Mouse (Mus musculus) limb, embryonic 14.5 days (tissue): ENCODE measurements around the gene Ntmt1. TPM values are rescaled to one million over a fixed set of nuclear protein-coding genes. Genes with fewer than 3 reads are reported as not detected.
A peak's percentile ranks its signal among the peaks of the same experiment; 100 is the strongest.

Source experiments
- ATAC-seq: fragments of 200-750 bp; cut with Nextera tagmentation; 2 replicates; pipeline ENCODE4 v1.8.0; 2017; ENCODE audit warnings: low read depth, moderate number of reproducible peaks, moderate TSS enrichment; ENCODE audit not compliant: low FRiP score
- DNase-seq: peaks from one replicate; pipeline ENCODE4 v3.0.0-alpha.2; 2015; ENCODE audit warnings: low spot score
- H3K27ac ChIP-seq: fragments of 300-500 bp; sonication (generic); replicated peaks from 2 replicates; pipeline ENCODE4 v1.5.1; 2014; ENCODE audit warnings: low read depth, mild to moderate bottlenecking, low read length, moderate library complexity, mixed read lengths
- H3K27me3 ChIP-seq: fragments of 300-500 bp; sonication (generic); 2 replicates; pipeline ENCODE4 v1.6.1; 2014; ENCODE audit warnings: low read length, mixed read lengths; ENCODE audit not compliant: control insufficient read depth, insufficient read depth
- H3K36me3 ChIP-seq: fragments of 300-500 bp; sonication (generic); 2 replicates; pipeline ENCODE4 v1.6.1; 2014; ENCODE audit warnings: mild to moderate bottlenecking, low read length, moderate library complexity, mixed read lengths; ENCODE audit not compliant: control insufficient read depth, insufficient read depth
- H3K4me1 ChIP-seq: fragments of 300-500 bp; sonication (generic); 2 replicates; pipeline ENCODE4 v1.6.1; 2014; ENCODE audit warnings: antibody characterized with exemption, low read length, mixed read lengths; ENCODE audit not compliant: control insufficient read depth, insufficient read depth
- H3K4me2 ChIP-seq: fragments of 300-500 bp; sonication (generic); replicated peaks from 2 replicates; pipeline ENCODE4 v1.6.1; 2014; ENCODE audit warnings: low read depth, mild to moderate bottlenecking, low read length, moderate library complexity; ENCODE audit not compliant: severe bottlenecking
- H3K4me3 ChIP-seq: fragments of 300-500 bp; sonication (generic); replicated peaks from 2 replicates; pipeline ENCODE4 v1.5.1; 2014; ENCODE audit warnings: low read length
- H3K9ac ChIP-seq: fragments of 300-500 bp; sonication (generic); 2 replicates; pipeline ENCODE4 v1.6.1; 2014; ENCODE audit warnings: mild to moderate bottlenecking, low read depth, low read length, moderate library complexity; ENCODE audit not compliant: severe bottlenecking
- H3K9me3 ChIP-seq: fragments of 300-500 bp; sonication (generic); 2 replicates; pipeline ENCODE4 v1.6.1; 2016; ENCODE audit warnings: low read length; ENCODE audit not compliant: control insufficient read depth
- POLR2A ChIP-seq: fragments of 200-500 bp; IDR thresholded peaks from 2 replicates; pipeline ENCODE4 v1.8.0; 2012; ENCODE audit warnings: inconsistent platforms, mild to moderate bottlenecking, moderate library complexity, borderline replicate concordance; ENCODE audit not compliant: insufficient read depth, insufficient read length; ENCODE audit errors: extremely low read depth
- WGBS: fragments of 180-500 bp; shearing (Covaris S2); extraction: QIAGEN DNeasy Blood & Tissue Kit; methylation state at CpG from one replicate; pipeline ENCODE4 v1.1.7; 2014; 5-methylcytosine and 5-hydroxymethylcytosine counted together
- polyA plus RNA-seq, 2 experiments: library from polyadenylated mRNA; depleted of rRNA in 1 of 2; stranded (reverse) in 1 of 2; unstranded in 1 of 2; fragments of >200 nt; fragmentation: Nextera tagmentation in 1 of 2; extraction: Ambion mirVana in 1 of 2; gene quantifications; 2 replicates each; pipeline versions ENCODE4 v1.2.1 to v1.2.3; 2012 to 2014

The Ntmt1 gene
- polyA plus RNA-seq, 2 experiments: 59.5 to 84.2 TPM

DNA sequence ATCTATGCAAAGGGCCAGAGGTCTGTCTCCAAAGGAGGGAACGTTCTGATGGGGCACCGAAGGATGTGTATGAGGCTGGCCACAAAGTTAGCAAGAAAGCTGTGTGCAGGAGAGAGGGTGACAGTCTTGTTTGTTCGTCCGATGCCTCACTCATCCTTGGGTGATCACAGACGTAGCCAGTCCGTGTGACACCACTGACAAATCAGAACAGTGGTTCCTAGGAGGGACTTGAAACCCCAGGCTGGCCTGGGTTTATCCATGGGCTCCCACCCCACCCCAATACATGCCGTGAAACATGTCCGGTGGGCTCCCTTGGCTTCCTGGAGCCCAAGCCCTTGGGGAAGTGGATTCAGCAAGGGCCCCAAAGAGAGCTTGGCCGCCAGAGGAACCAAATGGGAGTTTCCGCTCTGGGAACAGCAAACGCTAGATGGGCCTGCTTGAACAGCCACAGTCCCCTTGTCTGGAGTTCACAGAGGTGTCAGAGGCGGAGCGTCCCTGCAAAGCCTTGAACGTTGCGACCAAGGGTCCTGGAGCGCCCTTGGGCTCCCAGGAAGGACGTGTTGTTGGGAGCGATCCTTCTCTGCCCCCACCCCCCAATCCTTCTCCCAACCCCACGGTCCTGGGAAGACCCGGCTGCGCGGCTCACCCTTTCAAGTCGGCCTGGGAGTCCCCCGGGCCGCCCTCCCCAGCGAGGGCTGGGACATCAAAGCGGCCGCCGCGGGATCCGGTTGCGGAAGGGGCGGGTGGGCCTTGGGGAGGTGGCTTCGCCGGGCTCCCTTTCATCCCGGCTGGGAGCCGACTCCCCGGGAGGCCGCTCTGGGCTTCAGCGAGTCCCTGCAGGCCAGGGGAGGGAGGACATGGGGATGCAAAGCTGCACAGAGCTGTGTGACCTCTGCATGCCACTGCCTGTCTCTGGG is 23.3 kb upstream of the Ntmt1 start:
- no peaks in the 10 kb centered on the region for H3K27me3 ChIP-seq
- peaks cover 29% of the 10 kb centered on the region for H3K4me1 ChIP-seq
- no peaks in the 10 kb centered on the region for H3K36me3 ChIP-seq
- H3K9ac ChIP-seq: peak overlapping the region; percentile 45
- peak overlapping the region; percentile 54 for H3K4me2 ChIP-seq
- TF ChIP-seq POLR2A: no peak
- H3K9me3 ChIP-seq: no peaks in the 10 kb centered on the region
- DNase-seq (peak; percentile 59), ATAC-seq (peak; percentile 38)
- peak overlapping the region; percentile 24 for H3K4me3 ChIP-seq
- WGBS: 20% methylated on average over 25 of the region's 40 CpGs
- H3K27ac ChIP-seq: peak overlapping the region; percentile 41

DNA sequence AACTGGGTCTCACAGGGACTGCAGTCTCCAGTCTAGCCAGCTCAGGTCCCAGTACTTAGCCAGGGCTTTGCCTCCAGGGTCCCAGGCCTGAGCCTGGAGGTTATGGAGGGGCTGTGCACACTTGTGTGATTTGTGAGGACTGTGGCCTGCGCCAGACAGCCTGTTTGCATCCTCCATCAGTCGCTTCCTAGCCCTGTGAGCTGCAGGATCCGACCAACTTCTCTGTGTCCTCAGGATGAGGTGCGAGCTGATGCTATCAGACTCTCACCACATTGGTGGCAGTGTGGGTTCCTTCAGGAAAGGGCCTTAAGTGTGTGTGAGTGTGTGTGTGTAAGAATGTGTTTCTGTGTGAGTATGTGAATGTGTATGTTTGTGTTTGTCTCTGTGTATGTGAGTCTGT is 20.2 kb upstream of the Ntmt1 start:
- TF ChIP-seq POLR2A: no peak
- no peak overlapping the region for H3K27ac ChIP-seq
- H3K9me3 ChIP-seq: no peaks in the 10 kb centered on the region
- no peaks in the 10 kb centered on the region for H3K36me3 ChIP-seq
- peaks cover 27% of the 10 kb centered on the region for H3K4me1 ChIP-seq
- H3K4me2 ChIP-seq: no peak overlapping the region
- no peak for ATAC-seq
- H3K4me3 ChIP-seq: no peak overlapping the region
- DNase-seq: no peak
- WGBS: 51% methylated on average over 4 of the region's 4 CpGs
- H3K9ac ChIP-seq: no peak overlapping the region
- H3K27me3 ChIP-seq: no peaks in the 10 kb centered on the region

DNA sequence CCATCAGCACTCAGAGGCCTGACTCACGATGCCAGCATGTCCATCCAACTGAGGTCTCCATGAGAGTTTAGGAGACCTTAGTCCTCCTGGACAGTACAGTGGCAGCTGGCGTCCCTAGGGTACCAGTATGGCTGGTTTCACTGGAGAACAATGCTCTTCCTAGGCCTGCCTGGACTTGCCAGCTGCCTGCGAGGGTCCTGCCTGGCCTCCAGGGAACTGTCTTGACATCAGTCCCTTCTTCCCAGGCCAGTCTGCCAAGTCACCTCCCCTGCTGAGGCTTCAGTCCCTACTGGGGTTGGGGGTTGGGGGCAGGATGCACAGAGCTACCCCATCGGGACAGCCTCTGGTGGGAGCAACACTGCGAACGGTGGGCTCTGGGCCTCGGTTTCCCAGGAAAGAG is 15.6 kb upstream of the Ntmt1 start:
- H3K4me2 ChIP-seq: no peak overlapping the region

DNA sequence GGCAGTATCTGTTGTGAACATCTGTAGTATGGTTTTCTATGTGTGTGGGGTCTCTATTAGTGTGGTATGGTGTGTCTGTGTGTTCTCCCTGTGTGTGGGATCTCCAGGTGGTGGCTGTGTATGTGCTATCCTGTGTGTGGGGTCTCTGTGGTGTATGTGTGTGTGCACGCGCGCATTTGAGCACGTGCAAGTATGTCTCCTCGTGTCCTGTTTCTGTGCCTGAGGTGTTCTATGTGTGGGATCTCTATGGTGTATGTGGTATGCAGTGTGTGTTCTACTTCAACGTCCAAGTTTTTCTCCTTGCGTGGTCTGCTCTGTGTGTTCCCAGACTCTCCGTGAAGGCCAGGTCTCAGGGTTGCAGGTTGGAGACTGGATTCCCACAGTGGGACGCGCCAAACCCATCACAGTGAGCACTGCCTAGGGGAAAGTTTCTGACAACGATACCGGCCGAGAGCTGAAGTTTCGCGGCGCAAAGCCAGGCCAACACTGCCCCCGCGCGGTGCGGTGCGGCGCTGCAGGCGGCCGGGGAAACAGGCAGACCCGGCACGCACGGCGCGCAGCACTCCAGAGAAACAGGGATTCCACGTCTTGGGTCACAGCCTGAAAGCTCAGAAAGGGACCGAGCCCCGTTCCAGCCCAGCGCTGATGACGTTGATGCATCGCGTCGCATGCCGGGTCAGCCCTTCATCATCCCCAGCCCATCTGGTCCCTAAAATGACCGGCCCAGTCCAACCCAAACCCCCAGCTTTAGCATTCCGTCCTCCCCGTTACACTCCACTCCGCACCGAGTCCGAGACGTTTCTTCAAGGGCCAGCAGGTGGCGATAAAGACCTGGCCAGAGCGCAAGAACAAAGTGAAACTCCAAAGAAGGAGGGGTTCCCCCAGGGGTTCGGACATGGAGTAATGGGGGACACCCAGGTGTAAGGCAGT is 13.2 kb upstream of the Ntmt1 start:
- Histone ChIP-seq H3K36me3 (no peaks in the 10 kb centered on the region), H3K27ac (peak overlapping the region; percentile 70), H3K27me3 (no peaks in the 10 kb centered on the region), H3K9ac (peak overlapping the region; percentile 55), H3K4me3 (peak overlapping the region; percentile 38), H3K4me2 (peak overlapping the region; percentile 60), H3K9me3 (no peaks in the 10 kb centered on the region), H3K4me1 (peaks cover 19% of the 10 kb centered on the region)
- 0 out of 2 replicates have a peak, but pooled peaks have one; percentile 15 for TF ChIP-seq POLR2A
- ATAC-seq (peak; percentile 81), DNase-seq (peak; percentile 87)
- WGBS: 6% methylated on average over 48 of the region's 48 CpGs

More for the DNA sequence above, 15.6 kb upstream of the Ntmt1 start:
- ATAC-seq (no peak), DNase-seq (no peak)
- H3K27me3 ChIP-seq: no peaks in the 10 kb centered on the region
- no peak overlapping the region for H3K4me3 ChIP-seq
- no peaks in the 10 kb centered on the region for H3K36me3 ChIP-seq
- TF ChIP-seq POLR2A: no peak
- 78% methylated on average over 7 of the region's 7 CpGs for WGBS
- no peaks in the 10 kb centered on the region for H3K9me3 ChIP-seq
- H3K9ac ChIP-seq: no peak overlapping the region
- no peak overlapping the region for H3K27ac ChIP-seq
- peaks cover 22% of the 10 kb centered on the region for H3K4me1 ChIP-seq

DNA sequence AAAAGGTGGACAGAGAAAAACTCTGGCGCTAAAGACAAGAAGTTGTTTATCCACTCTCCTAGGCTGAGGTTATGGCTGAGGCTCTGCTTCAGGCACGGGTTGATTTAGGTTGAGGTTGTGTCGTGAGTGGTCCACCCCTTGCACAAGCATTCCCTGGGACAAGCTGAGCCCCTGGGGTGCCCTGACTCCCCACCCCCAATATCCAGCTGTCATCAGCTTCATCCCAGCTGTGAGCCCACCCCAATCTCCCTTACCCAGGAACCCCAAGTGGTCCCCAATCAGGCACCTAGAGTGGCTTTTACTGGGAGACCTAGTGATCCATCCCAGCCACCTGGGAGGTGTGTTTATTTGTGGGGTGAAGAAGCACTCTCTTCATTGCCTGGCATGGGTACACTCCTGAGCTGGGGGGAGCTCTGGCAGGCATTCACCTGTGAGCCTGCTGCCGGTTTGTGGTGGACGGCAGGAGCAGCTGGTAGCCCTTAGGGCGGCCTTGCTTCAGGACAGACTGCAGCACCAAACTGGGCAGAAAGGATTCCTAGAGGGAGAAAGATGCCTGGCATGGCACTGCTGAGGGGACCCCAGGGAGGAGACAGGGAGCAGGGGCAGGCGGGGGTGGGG is 12.2 kb upstream of the Ntmt1 start:
- Histone ChIP-seq H3K36me3 (no peaks in the 10 kb centered on the region), H3K27ac (no peak overlapping the region), H3K4me3 (peak overlapping the region; percentile 38), H3K4me2 (peak overlapping the region; percentile 60), H3K27me3 (no peaks in the 10 kb centered on the region), H3K9me3 (no peaks in the 10 kb centered on the region), H3K9ac (no peak overlapping the region), H3K4me1 (peaks cover 19% of the 10 kb centered on the region)
- no peak for ATAC-seq
- 52% methylated on average over 7 of the region's 7 CpGs for WGBS
- no peak for TF ChIP-seq POLR2A
- DNase-seq: no peak
